Mouse (Mus musculus): Measurements from ENCODE around the gene Vmn2r92. TPM values are rescaled to one million over a fixed set of nuclear protein-coding genes. Genes with fewer than 3 reads are reported as not detected.
"Not testable (repeated sequence)": the region's sequence is repeated elsewhere in the genome, so short reads cannot be mapped to it uniquely, and the experiment has no call there.

Vmn2r92 gene
- not detected in 2 replicates for polyA plus RNA-seq (2015; fragmentation: Nextera tagmentation; extraction: Ambion mirVana)

DNA sequence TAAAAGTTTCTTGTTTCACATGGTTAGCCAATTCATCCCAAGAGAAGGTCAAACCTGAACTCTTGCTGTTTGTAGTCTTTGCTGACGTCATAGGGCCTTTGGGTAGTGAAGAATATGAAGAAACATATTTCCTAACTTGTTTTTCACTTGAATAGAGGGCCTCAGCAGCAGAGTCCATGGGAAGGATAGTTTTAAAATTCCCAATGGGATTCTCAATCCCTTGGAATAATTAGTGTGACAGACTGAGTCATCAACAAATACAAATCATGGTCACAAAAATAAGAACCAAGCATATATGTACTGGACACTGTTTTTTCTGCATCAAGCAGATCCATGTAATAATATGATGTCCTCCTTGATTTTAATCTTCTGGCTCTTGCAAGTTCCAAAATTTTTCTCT, at the start of gene Vmn2r92:
Gene Vmn2r92, plus strand, starts transcription at position 301 of the 400 bp plus-strand sequence.
- H3K27me3 ChIP-seq; H3K36me3 ChIP-seq; H3K9ac ChIP-seq; ATAC-seq (ENCODE audit: low FRiP score, low read depth); H3K4me2 ChIP-seq (replicated peaks); H3K4me3 ChIP-seq; H3K9me3 ChIP-seq; H3K27ac ChIP-seq; H3K4me1 ChIP-seq: not testable (repeated sequence)
- 64% methylated on average over 1 of the region's 1 CpGs for WGBS

DNA sequence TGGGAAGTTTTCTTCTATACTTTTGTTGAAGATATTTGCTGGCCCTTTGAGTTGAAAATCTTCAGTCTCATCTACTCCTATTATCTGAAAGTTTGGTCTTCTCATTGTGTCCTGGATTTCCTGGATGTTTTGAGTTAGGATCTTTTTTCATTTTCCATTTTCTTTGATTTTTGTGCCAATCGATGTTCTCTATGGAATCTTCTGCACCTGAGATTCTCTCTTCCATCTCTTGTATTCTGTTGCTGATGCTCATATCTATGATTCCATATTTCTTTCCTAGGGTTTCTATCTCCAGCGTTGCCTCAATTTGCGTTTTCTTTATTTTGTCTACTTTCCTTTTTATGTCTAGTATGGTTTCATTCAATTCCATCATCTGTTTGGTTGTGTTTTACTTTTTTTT, 49.4 kb upstream of the Vmn2r92 start:
- not testable (repeated sequence) for H3K4me1 ChIP-seq; H3K27me3 ChIP-seq; H3K9me3 ChIP-seq; H3K27ac ChIP-seq; H3K9ac ChIP-seq; ATAC-seq (ENCODE audit: low FRiP score, low read depth); H3K4me2 ChIP-seq (replicated peaks); H3K36me3 ChIP-seq; H3K4me3 ChIP-seq
- WGBS: 87% methylated on average over 3 of the region's 3 CpGs

DNA sequence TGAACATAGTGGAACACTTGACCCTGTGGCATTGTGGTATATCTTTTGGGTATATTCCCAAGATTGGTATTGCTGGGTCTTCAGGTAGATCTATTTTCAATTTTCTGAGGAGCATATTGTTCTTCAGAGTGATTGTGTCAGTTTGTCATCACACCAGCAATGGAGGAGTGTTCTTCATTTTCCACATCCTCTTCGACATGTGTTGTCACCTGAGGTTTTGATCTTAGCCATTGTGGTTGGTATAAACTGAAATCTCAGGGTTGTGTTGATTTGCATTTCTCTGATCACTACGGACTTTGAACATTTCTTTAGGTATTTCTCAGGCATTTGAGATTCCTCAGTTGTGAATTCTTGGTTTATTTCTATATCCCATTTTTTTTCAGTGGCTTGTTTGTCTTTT, 9.5 kb downstream of the Vmn2r92 start:
- 66% methylated on average over 2 of the region's 2 CpGs for WGBS
- not testable (repeated sequence) for ATAC-seq (ENCODE audit: low FRiP score, low read depth); H3K4me3 ChIP-seq; H3K27me3 ChIP-seq; H3K4me1 ChIP-seq; H3K27ac ChIP-seq; H3K4me2 ChIP-seq (replicated peaks); H3K36me3 ChIP-seq; H3K9ac ChIP-seq; H3K9me3 ChIP-seq

DNA sequence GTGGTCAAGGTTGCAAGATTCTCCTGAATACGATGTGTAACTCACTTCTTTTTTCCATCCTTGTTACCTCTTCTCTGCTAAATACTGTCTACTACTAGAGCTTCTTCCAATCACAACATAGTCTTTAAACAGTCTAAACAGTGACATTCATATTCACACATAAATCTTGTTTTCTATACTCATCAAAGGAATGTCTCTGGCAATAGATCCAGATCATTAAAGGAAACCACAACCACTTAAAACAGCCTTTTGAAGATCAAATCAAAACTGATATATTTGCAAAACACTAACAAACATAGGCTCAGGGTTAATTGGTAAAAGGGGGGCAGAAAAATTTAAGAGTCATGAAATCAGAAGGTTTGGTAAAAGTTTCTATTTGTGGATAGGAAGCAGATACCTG, 38.0 kb downstream of the Vmn2r92 start:
- no peak for ATAC-seq (ENCODE audit: low FRiP score, low read depth)
- Histone ChIP-seq H3K4me2 (replicated peaks) (no peak overlapping the region), H3K36me3 (no peaks in the 10 kb centered on the region), H3K9ac (no peak overlapping the region), H3K4me3 (no peak overlapping the region), H3K9me3 (peaks cover 5% of the 10 kb centered on the region; the same call in 1 of the 2 replicates), H3K4me1 (no peaks in the 10 kb centered on the region), H3K27ac (no peak overlapping the region), H3K27me3 (no peaks in the 10 kb centered on the region)
- WGBS: 85% methylated on average over 1 of the region's 1 CpGs

DNA sequence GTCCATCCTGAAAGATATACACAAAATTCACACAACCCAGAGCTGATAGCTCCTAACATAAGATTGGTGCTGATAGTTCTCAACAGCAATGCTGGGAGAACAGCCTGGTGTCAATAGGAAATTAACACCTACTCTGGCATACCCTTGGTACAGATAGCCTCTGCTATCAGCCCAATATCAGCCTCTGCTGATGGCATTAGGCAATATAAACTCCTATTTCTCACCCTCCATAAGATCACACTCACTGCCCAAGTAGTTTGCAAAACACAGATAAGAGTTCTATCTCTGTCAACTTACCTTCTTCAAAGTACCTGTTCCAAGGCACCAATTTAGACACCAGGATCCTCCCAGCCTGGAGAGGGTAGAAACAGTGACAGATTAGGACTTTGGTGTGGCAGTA, 69.6 kb downstream of the Vmn2r92 start:
- no peak overlapping the region for H3K4me2 ChIP-seq (replicated peaks)
- no peaks in the 10 kb centered on the region for H3K27me3 ChIP-seq

DNA sequence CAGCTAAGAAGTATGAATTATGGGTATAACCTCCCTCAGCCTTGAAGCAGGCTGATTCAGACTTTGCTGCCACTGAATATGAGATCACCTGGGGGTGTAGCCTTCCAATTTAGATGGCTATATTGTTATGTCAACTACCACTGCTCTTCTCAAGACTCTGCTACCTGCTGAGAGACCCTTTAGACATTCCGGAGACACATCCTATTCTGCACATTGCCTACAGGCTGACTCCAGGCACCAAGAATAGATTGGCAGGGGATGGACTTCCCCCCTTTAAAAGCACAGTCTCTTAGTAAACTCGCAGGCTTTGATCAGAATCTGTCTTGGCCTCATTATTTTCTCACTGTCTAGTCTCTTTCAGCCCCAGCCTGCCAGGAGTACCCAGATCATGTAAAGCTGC, 80.3 kb downstream of the Vmn2r92 start:
- H3K27ac ChIP-seq: no peak overlapping the region
- H3K4me1 ChIP-seq: no peaks in the 10 kb centered on the region
- 73% methylated on average over 2 of the region's 2 CpGs for WGBS
- peaks cover 10% of the 10 kb centered on the region for H3K9me3 ChIP-seq
- H3K4me3 ChIP-seq: no peak overlapping the region
- H3K4me2 ChIP-seq (replicated peaks): no peak overlapping the region
- H3K9ac ChIP-seq: no peak overlapping the region
- H3K27me3 ChIP-seq: no peaks in the 10 kb centered on the region
- no peak for ATAC-seq (ENCODE audit: low FRiP score, low read depth)
- no peaks in the 10 kb centered on the region for H3K36me3 ChIP-seq

More for the DNA sequence above, 69.6 kb downstream of the Vmn2r92 start:
- Histone ChIP-seq H3K27ac (no peak overlapping the region), H3K9me3 (peaks cover 17% of the 10 kb centered on the region), H3K4me1 (no peaks in the 10 kb centered on the region), H3K4me3 (no peak overlapping the region), H3K36me3 (no peaks in the 10 kb centered on the region), H3K9ac (no peak overlapping the region)
- ATAC-seq (ENCODE audit: low FRiP score, low read depth): no peak

DNA sequence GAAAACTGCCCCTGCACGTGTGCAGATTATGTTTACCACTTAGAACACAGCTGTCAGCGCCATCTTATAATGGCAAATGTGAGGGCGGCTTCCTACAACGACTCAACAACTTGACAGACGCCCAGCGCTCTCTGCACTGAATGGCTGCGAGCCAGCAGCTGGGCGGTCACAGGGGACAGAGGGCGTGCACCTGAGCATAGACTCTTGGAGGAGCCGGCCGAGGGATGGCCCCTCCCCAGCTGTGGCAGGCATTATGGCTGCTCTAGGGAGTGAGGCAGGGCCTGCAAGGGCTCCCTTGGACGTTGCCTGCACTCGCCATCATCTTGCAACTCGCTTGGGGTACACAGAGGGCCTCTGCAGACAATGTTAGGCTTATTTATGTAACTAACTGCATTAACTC, 85.2 kb downstream of the Vmn2r92 start:
- Histone ChIP-seq H3K4me3 (no peak overlapping the region), H3K9ac (no peak overlapping the region), H3K27ac (no peak overlapping the region), H3K27me3 (no peaks in the 10 kb centered on the region), H3K4me1 (no peaks in the 10 kb centered on the region), H3K4me2 (replicated peaks) (no peak overlapping the region), H3K36me3 (no peaks in the 10 kb centered on the region), H3K9me3 (peaks cover 14% of the 10 kb centered on the region)
- 80% methylated on average over 14 of the region's 14 CpGs for WGBS
- no peak for ATAC-seq (ENCODE audit: low FRiP score, low read depth)

Other genes starting within 250 kb of the Vmn2r92 start
- gene Fpr-rs4, start 130.2 kb upstream of the Vmn2r92 start, polyA plus RNA-seq (2015; fragmentation: Nextera tagmentation; extraction: Ambion mirVana): not detected in 2 replicates
- not detected in 2 replicates for gene Vmn2r124, start 102.5 kb upstream of the Vmn2r92 start, polyA plus RNA-seq (2015; fragmentation: Nextera tagmentation; extraction: Ambion mirVana)
- not detected in 2 replicates for gene Vmn2r91, start 66.9 kb upstream of the Vmn2r92 start, polyA plus RNA-seq (2015; fragmentation: Nextera tagmentation; extraction: Ambion mirVana)
- not detected in 2 replicates for gene Vmn2r94, start 125.9 kb downstream of the Vmn2r92 start, polyA plus RNA-seq (2015; fragmentation: Nextera tagmentation; extraction: Ambion mirVana)
- not detected in 2 replicates for gene Vmn2r93, start 146.2 kb downstream of the Vmn2r92 start, polyA plus RNA-seq (2015; fragmentation: Nextera tagmentation; extraction: Ambion mirVana)